Mouse (Mus musculus) embryonic facial prominence, embryonic 10.5 days (tissue): ENCODE results near the gene Prss35. TPM values are rescaled to one million over a fixed set of nuclear protein-coding genes. Genes with fewer than 3 reads are reported as not detected.

Experiments used
- DNase-seq: peaks from one replicate; pipeline ENCODE4 v3.0.0-alpha.2; 2017; ENCODE audit warnings: low spot score
- H3K27ac ChIP-seq: fragments of 300-500 bp; sonication (generic); replicated peaks from 2 replicates; pipeline ENCODE4 v1.5.1; 2016; ENCODE audit warnings: mild to moderate bottlenecking
- H3K27me3 ChIP-seq: fragments of 300-500 bp; sonication (generic); replicated peaks from 2 replicates; pipeline ENCODE4 v1.6.1; 2016; ENCODE audit warnings: low read depth, mild to moderate bottlenecking; ENCODE audit not compliant: poor library complexity, severe bottlenecking
- H3K36me3 ChIP-seq: fragments of 300-500 bp; sonication (generic); replicated peaks from 2 replicates; pipeline ENCODE4 v1.6.1; 2016; ENCODE audit warnings: mild to moderate bottlenecking, moderate library complexity
- H3K4me1 ChIP-seq: fragments of 300-500 bp; sonication (generic); 2 replicates; pipeline ENCODE4 v1.6.1; 2016
- H3K4me3 ChIP-seq: fragments of 300-500 bp; sonication (generic); 2 replicates; pipeline ENCODE4 v1.5.1; 2016; ENCODE audit warnings: mild to moderate bottlenecking, moderate library complexity
- H3K9me3 ChIP-seq: fragments of 300-500 bp; sonication (generic); 2 replicates; pipeline ENCODE4 v1.6.1; 2016; ENCODE audit warnings: mild to moderate bottlenecking
- WGBS: fragments of 180-500 bp; shearing (Covaris S2); methylation state at CpG from one replicate; pipeline ENCODE4 v1.1.7; 2016; 5-methylcytosine and 5-hydroxymethylcytosine counted together
- polyA plus RNA-seq: library from polyadenylated mRNA; unstranded; fragments of >200 nt; fragmentation: Nextera tagmentation; extraction: Ambion mirVana; gene quantifications from 2 replicates; pipeline ENCODE4 v1.2.1, GENCODE M21; 2016

Prss35 gene
- polyA plus RNA-seq, 1 experiment from 2014 or later, result 3.0 TPM

- peaks cover 5% of the 10 kb centered on the region for H3K4me1 ChIP-seq
- H3K27me3 ChIP-seq, result peaks cover 11% of the 10 kb centered on the region; the same call in 1 of the 2 replicates
- H3K27ac ChIP-seq, result no peak overlapping the region
- no peak for DNase-seq
- H3K36me3 ChIP-seq, result no peaks in the 10 kb centered on the region
- H3K4me3 ChIP-seq, result no peak overlapping the region
- no peaks in the 10 kb centered on the region for H3K9me3 ChIP-seq
- WGBS, result 80% methylated on average over 1 of the region's 1 CpGs
Observed at GRCm38 (mm10) chr9:86738067-86738466, 5.4 kb upstream of the Prss35 start.

GRCm38 (mm10) chr9:86738801-86739200 lies 4.6 kb upstream of the Prss35 start:
- Histone ChIP-seq H3K4me1 (peaks cover 12% of the 10 kb centered on the region), H3K27ac (no peak overlapping the region), H3K4me3 (no peak overlapping the region), H3K36me3 (no peaks in the 10 kb centered on the region), H3K27me3 (peaks cover 13% of the 10 kb centered on the region), H3K9me3 (no peaks in the 10 kb centered on the region)
- WGBS, result 97% methylated on average over 8 of the region's 8 CpGs
- no peak for DNase-seq

- Histone ChIP-seq H3K27me3 (peaks cover 24% of the 10 kb centered on the region), H3K36me3 (no peaks in the 10 kb centered on the region), H3K27ac (no peak overlapping the region), H3K9me3 (no peaks in the 10 kb centered on the region), H3K4me3 (no peak overlapping the region), H3K4me1 (peaks cover 15% of the 10 kb centered on the region)
- WGBS, result 34% methylated on average over 3 of the region's 3 CpGs
- DNase-seq, result no peak
Observed at GRCm38 (mm10) chr9:86739971-86740370, 3.5 kb upstream of the Prss35 start.

- no peak overlapping the region for H3K27ac ChIP-seq
- H3K4me3 ChIP-seq, result peak overlapping the region; percentile 55
- H3K9me3 ChIP-seq, result no peaks in the 10 kb centered on the region
- DNase-seq, result no peak
- H3K36me3 ChIP-seq, result no peaks in the 10 kb centered on the region
- peaks cover 15% of the 10 kb centered on the region for H3K4me1 ChIP-seq
- peaks cover 33% of the 10 kb centered on the region for H3K27me3 ChIP-seq
- WGBS, result 37% methylated on average over 5 of the region's 5 CpGs
Observed at GRCm38 (mm10) chr9:86744041-86744440, 592 bp downstream of the Prss35 start.

GRCm38 (mm10) chr9:86745926-86746581 lies 2.6 kb downstream of the Prss35 start:
- WGBS, result 40% methylated on average over 13 of the region's 13 CpGs
- Histone ChIP-seq H3K36me3 (no peaks in the 10 kb centered on the region), H3K4me1 (peaks cover 15% of the 10 kb centered on the region), H3K27ac (no peak overlapping the region), H3K27me3 (peaks cover 33% of the 10 kb centered on the region), H3K4me3 (no peak overlapping the region), H3K9me3 (no peaks in the 10 kb centered on the region)
- DNase-seq, result peak; percentile 61

- Histone ChIP-seq H3K4me1 (peaks cover 8% of the 10 kb centered on the region), H3K27me3 (no peaks in the 10 kb centered on the region), H3K4me3 (no peak overlapping the region), H3K9me3 (no peaks in the 10 kb centered on the region), H3K36me3 (no peaks in the 10 kb centered on the region), H3K27ac (no peak overlapping the region)
- 51% methylated on average over 8 of the region's 8 CpGs for WGBS
- peak; percentile 30 for DNase-seq
Observed at GRCm38 (mm10) chr9:86762477-86763376, 19.3 kb downstream of the Prss35 start.

GRCm38 (mm10) chr9:86764002-86764401 lies 20.6 kb downstream of the Prss35 start:
- Histone ChIP-seq H3K27ac (no peak overlapping the region), H3K36me3 (no peaks in the 10 kb centered on the region), H3K4me1 (peaks cover 8% of the 10 kb centered on the region), H3K4me3 (no peak overlapping the region), H3K9me3 (no peaks in the 10 kb centered on the region), H3K27me3 (no peaks in the 10 kb centered on the region)
- 79% methylated on average over 2 of the region's 2 CpGs for WGBS
- no peak for DNase-seq

- Histone ChIP-seq H3K27me3 (no peaks in the 10 kb centered on the region), H3K4me3 (no peak overlapping the region), H3K27ac (no peak overlapping the region), H3K4me1 (peaks cover 14% of the 10 kb centered on the region), H3K36me3 (no peaks in the 10 kb centered on the region), H3K9me3 (no peaks in the 10 kb centered on the region)
- DNase-seq, result no peak
- WGBS, result 80% methylated on average over 10 of the region's 10 CpGs
Observed at GRCm38 (mm10) chr9:86766991-86767390, 23.5 kb downstream of the Prss35 start.

GRCm38 (mm10) chr9:86772897-86773296 lies 29.4 kb downstream of the Prss35 start:
- DNase-seq, result no peak
- no peak overlapping the region for H3K4me3 ChIP-seq
- H3K27ac ChIP-seq, result no peak overlapping the region
- no peaks in the 10 kb centered on the region for H3K36me3 ChIP-seq
- no peaks in the 10 kb centered on the region for H3K9me3 ChIP-seq
- WGBS, result 85% methylated on average over 3 of the region's 3 CpGs
- H3K4me1 ChIP-seq, result peaks cover 6% of the 10 kb centered on the region; the same call in 1 of the 2 replicates
- no peaks in the 10 kb centered on the region for H3K27me3 ChIP-seq

- Histone ChIP-seq H3K4me3 (no peak overlapping the region), H3K36me3 (no peaks in the 10 kb centered on the region), H3K27me3 (no peaks in the 10 kb centered on the region), H3K4me1 (peaks cover 6% of the 10 kb centered on the region; the same call in 1 of the 2 replicates), H3K27ac (no peak overlapping the region), H3K9me3 (no peaks in the 10 kb centered on the region)
- 87% methylated on average over 8 of the region's 8 CpGs for WGBS
- DNase-seq, result no peak
Observed at GRCm38 (mm10) chr9:86773996-86774395, 30.5 kb downstream of the Prss35 start.

- Histone ChIP-seq H3K27ac (no peak overlapping the region), H3K9me3 (no peaks in the 10 kb centered on the region), H3K27me3 (no peaks in the 10 kb centered on the region), H3K4me1 (peaks cover 1% of the 10 kb centered on the region; the same call in 1 of the 2 replicates), H3K36me3 (no peaks in the 10 kb centered on the region), H3K4me3 (no peak overlapping the region)
- 94% methylated on average over 6 of the region's 6 CpGs for WGBS
- no peak for DNase-seq
Observed at GRCm38 (mm10) chr9:86775374-86775773, 31.9 kb downstream of the Prss35 start.

GRCm38 (mm10) chr9:86777309-86777708 lies 33.9 kb downstream of the Prss35 start:
- WGBS, result 74% methylated on average over 7 of the region's 7 CpGs

GRCm38 (mm10) chr9:86778212-86778611 lies 34.8 kb downstream of the Prss35 start:
- no peak for DNase-seq

More at GRCm38 (mm10) chr9:86777309-86777708, 33.9 kb downstream of the Prss35 start:
- Histone ChIP-seq H3K27ac (no peak overlapping the region), H3K36me3 (no peaks in the 10 kb centered on the region), H3K4me3 (no peak overlapping the region), H3K4me1 (no peaks in the 10 kb centered on the region), H3K27me3 (no peaks in the 10 kb centered on the region), H3K9me3 (no peaks in the 10 kb centered on the region)
- no peak for DNase-seq

More at GRCm38 (mm10) chr9:86778212-86778611, 34.8 kb downstream of the Prss35 start:
- no peaks in the 10 kb centered on the region for H3K36me3 ChIP-seq
- H3K4me1 ChIP-seq, result no peaks in the 10 kb centered on the region
- no peak overlapping the region for H3K4me3 ChIP-seq
- H3K9me3 ChIP-seq, result no peaks in the 10 kb centered on the region
- 70% methylated on average over 4 of the region's 4 CpGs for WGBS
- H3K27ac ChIP-seq, result no peak overlapping the region
- H3K27me3 ChIP-seq, result no peaks in the 10 kb centered on the region
